In the genomic region with DNA sequence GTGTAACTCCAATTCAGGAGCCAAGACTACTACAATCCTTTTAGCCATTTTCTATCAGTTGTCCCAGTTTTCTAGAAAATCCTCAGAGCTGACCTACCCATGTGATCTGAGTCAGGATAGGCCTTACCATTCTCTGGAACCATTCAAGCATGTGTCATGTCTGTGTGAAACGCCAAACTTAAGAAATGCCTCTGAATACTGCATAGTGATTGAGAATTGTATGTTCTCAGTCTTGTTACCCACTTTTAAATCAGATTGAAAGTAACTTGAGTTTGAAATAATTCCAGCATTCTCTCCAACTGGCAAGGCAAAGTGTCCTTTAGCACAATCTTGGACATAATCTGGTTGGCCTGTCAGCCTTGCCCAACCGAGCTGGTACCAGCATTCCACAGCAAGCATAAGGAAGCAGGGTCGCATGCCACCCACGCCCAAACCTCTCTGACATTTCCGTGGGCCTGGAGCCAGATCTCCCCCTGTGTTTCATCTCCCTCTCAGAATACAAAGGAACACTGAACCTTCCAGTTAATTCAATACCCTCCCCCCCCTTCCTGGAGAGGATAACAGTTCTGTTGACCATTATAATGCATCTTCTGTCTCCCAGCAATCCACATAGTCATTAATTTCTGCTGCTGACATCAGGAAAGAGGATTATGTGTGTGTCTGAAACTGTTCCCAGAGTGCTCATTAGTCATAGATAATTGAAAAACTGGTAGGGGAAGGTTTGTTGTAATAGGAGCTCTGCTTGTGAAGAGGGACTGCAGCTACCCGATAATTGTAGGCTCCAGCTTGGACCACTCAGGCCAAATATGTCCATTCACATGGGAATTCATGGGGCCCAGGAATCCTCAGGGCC, we compare ENCODE assay signal across 8 mouse cellular contexts.
DNase-seq lines count a peak whose midpoint lies in the region; ATAC-seq lines count a peak whose summit lies in the region.

No protein-coding gene starts in this region.

- no peaks in the 10 kb centered on the region for H3K9me3 ChIP-seq in embryonic facial prominence, embryonic 14.5 days (ENCODE audit: control insufficient read depth, low read length)
- H3K9me3 ChIP-seq in intestine, embryonic 15.5 days = no peaks in the 10 kb centered on the region

- ATAC-seq in embryonic facial prominence, embryonic 14.5 days (ENCODE audit: low read depth) = peak; percentile 81
- ATAC-seq in intestine, embryonic 15.5 days = peak; percentile 26; the same call in 1 of the 2 replicates
- no peak for ATAC-seq in erythroblast, adult 5-6 weeks (replicated peaks; ENCODE audit: low FRiP score, poor library complexity, severe bottlenecking)

- H3K27me3 ChIP-seq in embryonic facial prominence, embryonic 14.5 days (replicated peaks; ENCODE audit: control insufficient read depth, insufficient read depth, low read length) = no peaks in the 10 kb centered on the region
- H3K27me3 ChIP-seq in intestine, embryonic 15.5 days (replicated peaks) = no peaks in the 10 kb centered on the region

- H3K4me1 ChIP-seq in embryonic facial prominence, embryonic 14.5 days (ENCODE audit: control insufficient read depth, insufficient read depth, low read length) = peaks cover 15% of the 10 kb centered on the region
- peaks cover 15% of the 10 kb centered on the region for H3K4me1 ChIP-seq in intestine, embryonic 15.5 days (replicated peaks)

- 0 out of 2 replicates have a peak overlapping the region, but pooled peaks have one; percentile 10 for H3K9ac ChIP-seq in embryonic facial prominence, embryonic 14.5 days (ENCODE audit: low read depth, low read length)
- no peak overlapping the region for H3K9ac ChIP-seq in intestine, embryonic 15.5 days

- no peak overlapping the region for H3K27ac ChIP-seq in embryonic facial prominence, embryonic 14.5 days (replicated peaks; ENCODE audit: low read depth, low read length)
- H3K27ac ChIP-seq in intestine, embryonic 15.5 days = no peak overlapping the region

- 23% methylated on average over 6 of the region's 6 CpGs for WGBS in embryonic facial prominence, embryonic 14.5 days
- 39% methylated on average over 6 of the region's 6 CpGs for WGBS in intestine, embryonic 15.5 days

- peak; percentile 14 for DNase-seq in ovary, adult 18-20 months (ENCODE audit: low spot score)
- no peak for DNase-seq in ovary, postnatal 10 days (ENCODE audit: low spot score)
- peak; percentile 77 for DNase-seq in embryonic facial prominence, embryonic 14.5 days (ENCODE audit: low spot score)
- DNase-seq in lung, postnatal 25 days (ENCODE audit: low spot score) = peak; percentile 56
- no peak for DNase-seq in left cerebral cortex, adult 18-20 months (ENCODE audit: low spot score in 2 of 2)
- no peak for DNase-seq in thymus, postnatal 25 days

- H3K4me3 ChIP-seq in embryonic facial prominence, embryonic 14.5 days (ENCODE audit: low read depth, low read length) = no peak overlapping the region
- no peak overlapping the region for H3K4me3 ChIP-seq in intestine, embryonic 15.5 days (replicated peaks)

- no peaks in the 10 kb centered on the region for H3K36me3 ChIP-seq in embryonic facial prominence, embryonic 14.5 days (ENCODE audit: control insufficient read depth, insufficient read depth, low read length)
- H3K36me3 ChIP-seq in intestine, embryonic 15.5 days = no peaks in the 10 kb centered on the region

- no peak overlapping the region for H3K4me2 ChIP-seq in embryonic facial prominence, embryonic 14.5 days (ENCODE audit: low read depth, low read length)
- H3K4me2 ChIP-seq in intestine, embryonic 15.5 days (replicated peaks) = no peak overlapping the region

Comparison
In these comparisons a context has a peak if more than half of its experiments do, and no peak if none do; other contexts are left out.
1. DNase-seq: peak in ovary, adult 18-20 months (single experiment), embryonic facial prominence, embryonic 14.5 days (single experiment) and lung, postnatal 25 days (single experiment); none in ovary, postnatal 10 days (single experiment), left cerebral cortex, adult 18-20 months (0 of 2) and thymus, postnatal 25 days (single experiment).